Mouse (Mus musculus) ES-Bruce4 (cell line): ENCODE results near the gene Ptprm. TPM values are rescaled to one million over a fixed set of nuclear protein-coding genes. Genes with fewer than 3 reads are reported as not detected.

Experiments
- H3K27ac ChIP-seq: 2 replicates; pipeline ENCODE4 v1.5.1; 2012; ENCODE audit warnings: low read length, inconsistent platforms; ENCODE audit not compliant: insufficient read depth
- H3K27me3 ChIP-seq: 2 replicates; pipeline ENCODE4 v1.6.1; 2012; ENCODE audit warnings: mild to moderate bottlenecking, low read length, inconsistent platforms; ENCODE audit not compliant: control insufficient read depth, poor library complexity, insufficient read depth, severe bottlenecking
- H3K36me3 ChIP-seq: 2 replicates; pipeline ENCODE4 v1.6.1; 2012; ENCODE audit warnings: inconsistent platforms, mild to moderate bottlenecking, low read length, moderate library complexity; ENCODE audit not compliant: control insufficient read depth, poor library complexity, insufficient read depth, severe bottlenecking
- H3K4me1 ChIP-seq: one replicate; pipeline ENCODE4 v1.8.1; 2011; ENCODE audit warnings: low read length; ENCODE audit not compliant: control insufficient read depth, insufficient read depth
- H3K4me3 ChIP-seq: 2 replicates; pipeline ENCODE4 v1.5.1; 2011; ENCODE audit warnings: low read depth, mild to moderate bottlenecking, low read length
- H3K9ac ChIP-seq: 2 replicates; pipeline ENCODE4 v1.6.1; 2012; ENCODE audit warnings: low read depth, mild to moderate bottlenecking, inconsistent platforms; ENCODE audit not compliant: poor library complexity, severe bottlenecking
- H3K9me3 ChIP-seq: replicated peaks from 2 replicates; pipeline ENCODE4 v1.6.1; 2012; ENCODE audit warnings: mild to moderate bottlenecking, low read length, inconsistent platforms; ENCODE audit not compliant: control insufficient read depth, poor library complexity, insufficient read depth, severe bottlenecking
- CTCF ChIP-seq: IDR thresholded peaks from one replicate; pipeline ENCODE4 v1.8.1; 2011; ENCODE audit warnings: low read depth, low read length
- EP300 ChIP-seq: IDR thresholded peaks from 2 replicates; pipeline ENCODE4 v1.6.1; 2011; ENCODE audit warnings: low read depth, low read length; ENCODE audit not compliant: insufficient read depth
- POLR2A ChIP-seq: IDR thresholded peaks from one replicate; pipeline ENCODE4 v1.8.1; 2011; ENCODE audit warnings: low read length; ENCODE audit not compliant: insufficient read depth
- polyA plus RNA-seq: library from polyadenylated mRNA; stranded (reverse); fragments of >200 nt; gene quantifications from 2 replicates; pipeline ENCODE4 v1.2.4, GENCODE M21; 2011; ENCODE audit warnings: low read depth; ENCODE audit not compliant: missing spikeins, insufficient read depth, insufficient read length

Ptprm gene
- polyA plus RNA-seq, 1 experiment: 10.8 TPM

- H3K9me3 ChIP-seq: no peaks in the 10 kb centered on the region
- H3K9ac ChIP-seq: no peak overlapping the region
- no peak overlapping the region for H3K27ac ChIP-seq
- no peaks in the 10 kb centered on the region for H3K27me3 ChIP-seq
- H3K36me3 ChIP-seq: no peaks in the 10 kb centered on the region
- no peak overlapping the region for H3K4me3 ChIP-seq
- no peaks in the 10 kb centered on the region for H3K4me1 ChIP-seq
- TF ChIP-seq CTCF (no peak), POLR2A (no peak), EP300 (no peak)
These were observed 202.0 kb downstream of the Ptprm start for GRCm38 (mm10) chr17:67152218-67152617.

- Histone ChIP-seq H3K4me1 (no peaks in the 10 kb centered on the region), H3K27me3 (no peaks in the 10 kb centered on the region)
These were observed 203.8 kb downstream of the Ptprm start for GRCm38 (mm10) chr17:67150441-67150840.

GRCm38 (mm10) chr17:67142183-67142756 is 212.0 kb downstream of the Ptprm start:
- H3K36me3 ChIP-seq: no peaks in the 10 kb centered on the region
- H3K27ac ChIP-seq: no peak overlapping the region
- no peak overlapping the region for H3K4me3 ChIP-seq
- no peak for TF ChIP-seq EP300
- TF ChIP-seq CTCF: no peak
- H3K27me3 ChIP-seq: no peaks in the 10 kb centered on the region
- no peaks in the 10 kb centered on the region for H3K4me1 ChIP-seq
- no peaks in the 10 kb centered on the region for H3K9me3 ChIP-seq
- no peak overlapping the region for H3K9ac ChIP-seq

More at GRCm38 (mm10) chr17:67150441-67150840, 203.8 kb downstream of the Ptprm start:
- H3K4me3 ChIP-seq: no peak overlapping the region
- no peaks in the 10 kb centered on the region for H3K9me3 ChIP-seq
- TF ChIP-seq POLR2A (no peak), EP300 (no peak), CTCF (no peak)
- H3K36me3 ChIP-seq: no peaks in the 10 kb centered on the region
- H3K27ac ChIP-seq: no peak overlapping the region
- no peak overlapping the region for H3K9ac ChIP-seq

- no peaks in the 10 kb centered on the region for H3K9me3 ChIP-seq
- no peaks in the 10 kb centered on the region for H3K4me1 ChIP-seq
- no peaks in the 10 kb centered on the region for H3K36me3 ChIP-seq
- H3K27ac ChIP-seq: no peak overlapping the region
- H3K27me3 ChIP-seq: no peaks in the 10 kb centered on the region
- H3K4me3 ChIP-seq: no peak overlapping the region
- no peak overlapping the region for H3K9ac ChIP-seq
- TF ChIP-seq EP300 (no peak), POLR2A (no peak), CTCF (no peak)
These were observed 213.8 kb downstream of the Ptprm start for GRCm38 (mm10) chr17:67140502-67140901.

DNA sequence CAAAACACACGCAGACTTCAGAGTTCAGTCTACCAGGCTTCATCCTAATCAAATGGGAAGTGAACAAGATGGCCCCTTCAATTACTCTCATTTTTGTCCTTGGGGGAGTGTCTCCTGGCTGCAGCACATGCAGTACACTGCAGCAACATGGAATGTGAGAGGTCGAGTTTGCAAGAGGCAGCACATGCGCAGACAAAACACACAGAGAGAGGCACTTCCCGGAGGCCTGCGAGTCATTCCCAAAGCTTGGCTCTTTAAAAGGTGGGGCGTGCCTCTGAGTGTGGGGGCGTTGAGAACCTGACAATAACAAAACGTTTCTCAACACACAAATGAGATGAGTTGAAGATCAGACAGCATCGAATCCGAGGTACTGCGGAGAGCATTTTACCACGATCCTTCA is 215.3 kb downstream of the Ptprm start:
- H3K9me3 ChIP-seq: no peaks in the 10 kb centered on the region
- no peak for TF ChIP-seq CTCF
- no peak overlapping the region for H3K27ac ChIP-seq
- no peak overlapping the region for H3K4me3 ChIP-seq
- H3K27me3 ChIP-seq: no peaks in the 10 kb centered on the region
- H3K9ac ChIP-seq: no peak overlapping the region
- H3K36me3 ChIP-seq: no peaks in the 10 kb centered on the region
- no peaks in the 10 kb centered on the region for H3K4me1 ChIP-seq

DNA sequence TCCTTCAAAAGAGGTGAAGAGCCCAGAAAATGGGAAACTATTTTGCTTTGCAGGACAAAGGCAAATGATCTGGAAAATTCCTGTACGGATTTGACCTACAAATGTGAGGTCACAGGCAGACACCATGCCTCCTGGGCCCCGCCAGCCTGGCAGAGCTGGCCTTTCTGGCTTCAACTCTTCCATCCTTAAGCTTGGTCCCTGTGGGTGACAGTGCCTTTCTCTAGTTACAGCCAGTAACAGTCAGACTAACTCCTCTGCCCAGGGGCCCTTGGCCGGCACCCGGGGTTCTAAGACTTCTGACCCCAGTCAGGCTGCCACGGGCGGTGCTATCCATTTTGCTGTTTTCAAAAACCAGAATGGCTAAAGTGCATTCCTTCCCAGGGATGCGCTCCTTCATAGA is 217.4 kb downstream of the Ptprm start:
- no peak for TF ChIP-seq POLR2A
- no peak for TF ChIP-seq EP300
- TF ChIP-seq CTCF: no peak
- H3K36me3 ChIP-seq: no peaks in the 10 kb centered on the region
- H3K9me3 ChIP-seq: no peaks in the 10 kb centered on the region
- H3K9ac ChIP-seq: no peak overlapping the region
- no peaks in the 10 kb centered on the region for H3K27me3 ChIP-seq
- H3K27ac ChIP-seq: no peak overlapping the region
- no peak overlapping the region for H3K4me3 ChIP-seq
- no peaks in the 10 kb centered on the region for H3K4me1 ChIP-seq
